Mouse (Mus musculus): Measurements from ENCODE around the gene Gm17324.

GRCm38 (mm10) chr9:78474771-78475382, 26.3 kb upstream of the Gm17324 start:
- TF ChIP-seq CTCF (IDR thresholded peaks at IDR 0.05; ENCODE audit: low read depth) (no peak), EP300 (IDR thresholded peaks at IDR 0.05; ENCODE audit: low read depth) (no peak)

Measured in heart, postnatal 0 days (tissue).